Mouse (Mus musculus): Measurements from ENCODE around the gene Fastk.

The Fastk gene

DNA sequence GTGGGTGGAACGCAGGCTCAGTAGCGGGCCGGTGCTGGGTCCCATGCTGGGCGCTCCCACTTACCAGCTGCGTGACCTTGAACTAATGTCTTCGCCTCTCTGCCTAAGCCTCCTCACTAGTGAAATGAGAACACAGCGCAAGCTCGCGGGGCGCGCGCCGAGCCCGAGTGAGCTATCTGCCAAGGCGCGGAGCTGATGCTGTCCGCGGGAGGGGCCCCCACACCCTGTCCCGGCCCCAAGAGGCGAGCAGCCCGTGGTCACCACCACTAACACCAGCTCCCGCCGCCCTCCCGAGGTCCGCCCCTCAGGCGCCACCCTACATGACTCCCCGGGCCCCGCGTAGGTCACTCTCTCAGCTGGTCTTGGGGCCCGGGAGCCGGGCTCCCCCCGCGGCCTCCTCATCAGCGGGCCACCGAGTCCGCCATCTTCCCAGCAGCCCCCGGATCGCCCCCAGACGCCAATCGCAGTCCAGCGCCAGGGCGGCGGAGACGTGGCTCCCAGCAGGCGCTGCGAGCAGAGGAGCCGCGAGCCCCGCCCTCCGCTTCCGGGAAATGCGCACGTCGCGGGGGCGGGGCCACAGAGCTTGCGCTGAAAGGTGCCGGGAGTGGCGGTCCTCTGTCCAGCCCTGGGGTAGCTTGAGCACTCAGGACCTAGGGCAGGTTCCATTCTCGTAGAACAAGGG is at the start of gene Fastk:
Gene Fastk (minus strand): TSS at position 542 of the 682 bp plus-strand sequence.
- peak; percentile 94 to 96 for DNase-seq

DNA sequence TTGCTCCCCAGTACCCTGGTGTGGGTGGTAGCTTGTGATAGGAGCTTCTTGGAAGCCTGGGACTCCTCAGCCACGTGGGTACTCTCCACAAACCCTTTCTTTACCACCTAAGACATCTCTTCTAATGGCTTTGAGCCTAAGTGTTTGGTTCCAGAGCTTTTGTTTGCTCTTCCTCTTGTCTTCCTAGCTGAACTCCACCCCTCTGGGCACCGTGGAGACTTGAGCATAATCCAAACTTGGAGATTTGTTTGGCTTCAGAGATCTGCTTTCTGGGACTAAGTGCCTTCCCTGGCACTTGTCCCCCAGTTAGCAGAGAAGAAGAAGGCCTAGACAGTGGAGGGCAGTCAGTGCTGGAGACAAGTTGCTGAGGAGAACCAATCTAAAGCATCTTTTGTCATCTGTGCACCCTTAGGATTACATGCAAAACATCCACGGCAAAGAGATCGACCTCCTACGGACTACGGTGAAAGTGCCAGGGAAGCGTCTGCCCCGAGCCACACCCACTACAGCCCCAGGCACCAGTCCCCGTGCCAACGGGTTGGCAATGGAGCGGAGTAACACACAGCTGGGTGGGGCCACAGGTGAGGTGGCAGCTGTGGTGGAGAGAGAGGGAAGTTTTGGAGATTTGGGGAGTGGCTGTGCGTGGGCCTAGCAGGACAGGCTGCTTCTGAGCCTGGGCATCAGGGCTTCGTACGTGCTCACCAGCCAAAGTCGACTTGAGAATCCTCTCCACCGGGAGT is 47.6 kb upstream of the Fastk start:
- peak in 1 of 2 experiments; percentile 23 for DNase-seq

DNA sequence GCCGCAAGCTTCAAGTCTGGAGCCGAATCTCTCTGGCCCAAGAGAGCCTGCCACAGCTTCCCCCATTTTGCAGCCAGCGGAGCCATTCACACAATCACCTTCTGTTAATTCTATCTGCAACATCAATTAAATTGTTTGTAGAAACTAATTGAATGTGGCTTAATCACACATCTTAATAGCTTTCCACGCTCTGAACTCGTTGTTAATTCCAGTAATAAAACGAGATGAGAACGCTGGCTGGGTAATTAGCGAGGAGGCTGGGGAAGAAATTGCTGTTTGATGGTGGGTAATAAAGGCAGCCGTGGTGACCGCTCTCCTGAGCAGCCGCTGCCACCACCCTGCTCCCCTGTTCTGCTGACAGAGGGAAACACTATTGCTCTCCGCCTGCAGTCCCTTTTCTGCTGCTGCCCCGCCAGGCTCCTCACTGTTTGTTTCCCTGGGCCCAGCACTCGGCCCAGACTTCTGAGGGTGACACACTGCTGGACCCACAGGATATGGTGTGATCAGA is 45.4 kb upstream of the Fastk start:
- DNase-seq, result no peak

DNA sequence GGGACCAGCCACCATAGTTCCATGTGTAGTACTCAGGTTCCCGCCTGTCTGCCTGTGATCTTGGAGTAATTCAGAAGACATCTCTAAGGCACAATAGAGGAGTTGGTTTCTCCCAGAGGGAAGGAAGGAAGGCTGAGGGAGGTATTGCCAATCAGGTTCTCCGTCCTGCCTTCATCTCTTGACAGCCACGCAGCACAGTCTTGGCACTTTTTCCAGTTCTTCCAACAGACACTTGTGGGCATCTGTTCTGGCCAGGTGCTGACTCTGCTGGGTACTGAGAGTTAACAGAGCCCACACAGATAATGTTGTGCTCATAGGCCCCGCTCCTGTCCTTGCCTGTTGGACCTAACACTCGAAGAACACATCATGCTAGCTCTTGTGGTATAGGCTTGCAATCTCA is 41.7 kb upstream of the Fastk start:
- DNase-seq, result no peak

DNA sequence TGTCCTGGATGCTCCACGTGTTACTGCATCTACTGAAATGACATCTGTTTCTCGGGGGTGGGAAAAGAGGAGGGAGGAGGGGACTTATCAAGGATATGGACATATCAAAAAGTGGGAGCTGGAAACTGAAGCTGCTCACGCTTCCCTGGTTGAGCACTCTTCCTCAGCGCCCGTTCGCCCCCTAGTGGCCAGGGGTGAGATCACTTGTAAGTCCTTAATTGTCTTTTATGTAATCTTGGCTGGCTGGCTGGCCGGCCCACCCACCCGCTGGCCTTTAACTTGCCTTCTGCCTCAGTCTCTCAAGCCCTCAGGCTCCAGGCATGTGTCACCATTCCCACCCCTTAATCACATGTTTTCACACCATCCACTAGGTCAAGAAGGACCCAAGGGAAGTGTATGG is 41.0 kb upstream of the Fastk start:
- DNase-seq, result peak; percentile 83 to 88

DNA sequence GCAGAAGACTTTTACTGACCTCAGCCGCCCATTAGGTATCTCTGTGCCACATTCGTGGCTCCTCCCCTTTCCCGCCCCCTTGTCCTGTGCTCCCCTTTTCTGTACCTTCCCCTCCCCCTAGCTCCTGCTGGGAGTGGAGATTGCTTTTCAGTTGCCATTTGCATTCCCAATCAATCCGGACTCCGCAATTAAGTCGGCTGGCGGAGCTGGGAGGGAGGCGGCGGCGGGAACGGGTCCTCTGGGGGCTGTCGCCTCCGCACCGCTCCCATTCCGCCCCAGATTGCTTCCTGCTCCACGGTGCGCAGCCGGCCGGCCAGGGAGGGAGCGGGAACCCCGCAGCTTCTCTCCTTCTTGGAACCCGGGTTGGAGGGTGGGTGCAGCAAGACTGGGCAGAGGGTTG is 39.9 kb upstream of the Fastk start:
- no peak for DNase-seq

DNA sequence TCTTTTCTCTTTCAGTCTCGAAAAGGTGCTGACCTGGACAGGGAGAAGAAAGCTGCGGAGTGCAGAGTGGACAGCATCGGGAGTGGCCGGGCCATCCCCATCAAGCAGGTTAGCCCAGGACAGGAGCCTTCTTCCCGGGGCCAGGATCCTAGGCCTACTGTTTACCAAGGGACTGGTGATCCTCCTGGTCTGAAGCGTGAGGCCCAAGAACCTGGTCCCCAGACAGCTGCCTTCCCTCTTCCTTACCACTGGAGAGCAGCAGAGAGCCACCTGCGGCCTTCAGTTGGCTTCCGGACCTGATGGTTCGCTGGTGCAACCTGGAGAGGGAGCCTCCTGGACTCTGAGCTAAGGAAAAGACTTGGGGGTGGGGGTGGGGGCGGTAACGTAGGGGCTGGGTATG is 38.2 kb upstream of the Fastk start:
- peak; percentile 74 to 76 for DNase-seq

DNA sequence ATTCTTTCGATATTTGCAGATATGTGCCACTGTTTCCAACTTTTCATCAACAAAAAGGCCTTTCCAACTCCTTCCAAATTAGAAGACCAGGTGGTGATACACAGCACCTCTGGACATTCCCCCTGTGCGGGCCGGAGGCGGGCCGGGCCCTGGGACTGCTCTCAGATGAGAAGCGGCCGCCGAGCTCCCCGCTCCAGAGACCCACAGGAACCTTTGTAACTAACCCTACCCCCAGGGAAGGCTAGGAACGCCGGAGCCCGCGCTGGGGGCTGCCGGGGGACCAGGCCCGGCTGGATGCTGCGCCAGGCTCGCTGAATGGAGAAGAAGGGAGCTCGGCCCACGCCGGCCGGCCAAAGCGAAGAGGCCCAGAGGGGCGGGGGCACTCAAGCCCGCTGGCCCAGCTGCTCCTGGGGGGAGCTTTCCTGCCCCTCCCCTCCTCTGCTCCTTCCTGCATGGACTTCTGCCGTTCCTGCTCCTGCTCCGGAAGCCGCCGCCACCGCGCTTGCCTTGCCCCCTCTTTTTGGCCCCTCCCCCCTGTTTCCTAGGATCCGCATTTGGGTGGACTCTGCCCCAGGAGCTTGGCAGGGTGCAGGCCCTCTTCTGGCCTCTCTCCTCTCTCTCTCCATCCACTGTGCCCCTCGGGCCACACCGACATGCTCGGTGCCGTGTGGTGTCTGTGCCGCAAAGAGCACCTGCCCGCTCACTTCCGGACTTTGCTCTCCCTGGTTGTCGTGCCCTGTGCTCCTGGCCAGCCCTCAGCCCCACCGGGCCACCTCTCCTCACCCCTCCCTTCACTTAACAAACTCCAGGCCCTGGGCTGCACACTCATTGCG is 37.4 kb upstream of the Fastk start:
- no peak for DNase-seq

DNA sequence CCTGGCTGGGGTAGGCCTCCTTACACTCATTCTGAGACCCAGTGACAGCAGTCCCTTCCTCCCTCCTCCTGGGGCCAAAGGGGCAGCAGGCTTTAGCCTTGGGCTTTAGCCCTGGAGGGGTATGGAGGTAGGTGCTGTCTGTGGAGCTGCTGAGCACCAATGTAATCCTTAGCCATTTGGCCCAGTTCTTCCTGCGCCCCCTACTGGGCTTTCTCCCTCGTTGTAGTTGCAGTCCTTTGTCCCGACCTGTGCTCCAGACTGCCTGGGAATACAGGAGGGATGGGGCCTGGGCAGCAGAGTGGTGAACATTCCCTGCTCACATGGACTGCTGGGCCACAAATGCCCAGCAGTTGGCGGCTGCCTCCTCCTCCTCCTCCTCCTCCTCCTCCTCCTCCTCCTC is 36.6 kb upstream of the Fastk start:
- DNase-seq, result peak; percentile 69 to 79

DNA sequence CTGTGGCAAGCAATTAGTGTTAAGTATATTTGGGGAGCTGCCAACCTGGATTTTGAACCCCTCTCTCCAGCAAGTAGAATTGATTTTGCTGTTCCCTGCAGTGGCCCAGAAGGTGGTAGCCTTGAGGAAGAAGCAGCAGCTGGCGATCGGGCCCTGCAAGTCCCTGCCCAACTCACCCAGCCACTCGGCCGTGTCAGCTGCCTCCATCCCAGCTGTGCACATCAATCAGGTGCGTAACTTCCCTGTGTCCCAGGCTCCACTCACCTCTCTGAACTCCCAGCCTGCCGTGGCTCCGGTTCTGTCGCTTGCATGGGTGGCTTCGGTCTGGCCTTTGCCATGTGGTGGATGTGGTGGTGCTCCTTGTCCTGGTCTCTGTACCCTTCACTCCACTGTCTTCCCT is 32.8 kb upstream of the Fastk start:
- DNase-seq, result no peak

DNA sequence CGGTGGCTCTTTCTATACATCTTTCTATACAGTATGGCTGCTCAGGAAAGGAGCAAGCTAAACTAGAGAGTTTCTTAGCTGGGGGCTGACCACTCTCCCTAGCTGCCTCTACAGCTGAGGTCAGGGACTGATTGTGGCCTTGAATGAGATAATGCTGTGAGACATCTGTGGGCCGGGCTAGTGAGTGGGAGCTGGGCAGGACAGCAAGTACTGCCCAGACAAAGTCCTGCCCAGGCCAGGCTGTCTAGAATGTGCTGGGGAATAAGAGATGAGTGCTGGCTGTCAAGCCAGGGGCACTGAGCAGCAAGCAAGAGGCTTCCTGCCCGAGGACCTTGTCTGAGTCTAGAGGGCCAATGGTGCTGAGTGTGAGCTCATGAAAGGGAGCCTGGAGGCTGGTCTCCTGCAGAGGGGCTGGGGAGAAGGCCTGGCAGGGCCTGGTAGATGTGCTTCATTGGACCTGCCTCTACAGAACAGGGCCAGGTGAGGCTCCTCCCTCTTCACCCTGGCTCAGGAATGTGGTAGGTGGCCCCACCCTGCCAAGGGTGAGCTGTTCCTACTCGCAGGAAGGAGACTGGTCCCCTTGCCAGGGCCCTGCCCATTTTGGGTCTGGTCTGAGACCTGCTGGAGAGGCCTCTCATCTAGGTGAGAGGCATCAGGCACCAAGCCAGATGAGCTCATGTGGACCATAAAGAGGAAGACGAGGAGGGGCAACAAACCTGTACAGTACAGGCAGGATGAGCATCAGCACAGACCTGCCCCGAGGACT is 30.6 kb upstream of the Fastk start:
- peak; percentile 85 to 95 for DNase-seq

DNA sequence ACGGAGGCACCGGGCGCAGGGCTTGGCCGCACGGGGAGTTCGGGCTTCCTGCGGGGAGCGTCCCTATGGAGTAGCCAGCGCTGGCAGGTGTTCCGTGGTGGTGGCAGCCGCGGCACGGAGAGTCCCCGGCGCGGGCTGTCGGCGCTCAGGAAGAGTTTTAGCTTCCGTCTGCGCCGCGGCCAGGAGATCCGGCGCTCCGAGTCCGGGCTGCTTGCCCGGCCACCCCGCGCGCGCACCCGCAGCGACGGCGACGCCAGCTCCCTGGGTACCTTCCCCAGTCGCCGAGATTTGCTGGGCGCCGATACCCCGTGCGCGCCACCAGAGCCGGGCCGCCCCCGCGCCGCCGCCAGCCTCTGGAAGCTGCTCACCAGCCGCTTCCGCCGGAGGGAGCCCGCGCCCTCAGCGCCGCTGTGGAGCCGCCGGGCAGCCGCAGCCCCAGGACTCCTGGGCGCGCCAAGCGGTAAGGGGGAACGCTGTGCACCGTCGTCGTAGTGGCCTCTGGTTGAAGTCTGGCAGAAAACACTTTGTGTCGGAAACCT is 29.7 kb upstream of the Fastk start:
- DNase-seq, result peak; percentile 65 to 72

DNA sequence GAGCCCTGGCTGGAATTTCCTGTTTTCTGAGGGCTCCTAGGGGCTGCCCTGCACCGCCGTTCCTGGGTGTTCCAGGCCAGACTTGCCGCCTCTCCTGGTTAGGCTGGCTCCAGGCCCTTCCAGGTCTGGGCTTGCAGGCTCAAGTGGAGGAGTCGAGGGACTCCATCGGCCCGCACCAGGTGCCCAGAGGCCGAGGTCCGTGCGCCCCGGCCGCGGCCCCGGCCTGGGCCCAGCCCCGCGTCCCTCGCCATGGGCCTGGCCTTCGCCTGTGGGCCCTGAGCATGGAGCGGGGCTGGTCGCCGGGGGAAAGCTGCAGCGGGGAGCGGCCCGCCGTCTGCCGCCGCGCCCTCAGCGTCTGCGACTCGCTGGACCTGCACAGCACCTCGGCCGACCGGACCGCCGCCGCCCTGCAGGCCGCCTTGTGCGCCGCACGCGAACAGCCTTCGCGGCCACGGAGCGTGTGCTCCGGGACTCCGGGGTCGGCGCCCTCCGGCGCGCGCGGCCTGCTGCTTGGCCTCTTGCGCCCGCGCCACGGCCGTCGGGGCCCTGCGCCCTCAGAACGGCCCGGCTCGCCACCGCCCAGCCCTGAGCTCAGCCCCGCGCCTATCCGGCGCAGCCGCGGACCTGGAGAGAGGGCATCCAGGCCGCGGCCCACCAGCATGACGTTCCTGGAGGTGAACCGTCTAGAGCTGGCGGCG is 29.1 kb upstream of the Fastk start:
- peak; percentile 74 to 89 for DNase-seq

DNA sequence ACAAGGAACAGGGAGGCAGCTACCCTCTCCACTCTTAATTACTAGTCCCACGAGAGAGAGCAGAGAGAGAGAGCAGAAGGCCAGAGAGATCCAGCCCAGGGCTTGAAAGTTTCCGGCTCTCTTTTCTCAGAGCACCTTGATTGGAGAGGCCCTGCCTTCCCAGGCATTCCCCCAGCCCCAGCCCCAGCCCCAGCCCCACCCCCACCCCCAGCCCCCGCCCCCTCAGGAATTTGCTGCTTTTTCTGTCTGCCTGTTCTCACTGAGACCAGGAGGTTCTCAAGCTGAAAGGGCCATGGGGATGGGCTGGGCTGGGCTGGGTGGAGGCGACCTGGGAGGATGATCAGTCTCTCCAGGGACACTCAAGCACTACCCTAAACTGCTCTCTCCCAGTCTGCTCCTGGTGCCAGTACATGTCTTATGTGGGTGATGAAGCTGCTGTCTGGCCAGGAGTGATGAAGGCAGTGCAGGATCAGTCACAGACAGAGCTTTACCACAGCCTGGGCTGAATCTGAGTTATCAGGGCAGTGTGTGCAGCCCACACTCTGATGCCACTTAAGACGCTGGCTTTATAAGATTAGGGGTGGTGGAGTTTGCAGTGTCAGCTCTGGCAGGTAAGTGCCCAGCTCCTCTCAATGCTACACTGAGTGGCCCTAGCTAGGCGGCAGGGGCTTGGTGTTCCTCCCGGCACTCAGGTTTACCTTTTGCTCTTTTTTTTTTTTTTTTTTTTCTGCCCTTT is 28.0 kb upstream of the Fastk start:
- peak in 1 of 2 experiments; percentile 61 for DNase-seq

DNA sequence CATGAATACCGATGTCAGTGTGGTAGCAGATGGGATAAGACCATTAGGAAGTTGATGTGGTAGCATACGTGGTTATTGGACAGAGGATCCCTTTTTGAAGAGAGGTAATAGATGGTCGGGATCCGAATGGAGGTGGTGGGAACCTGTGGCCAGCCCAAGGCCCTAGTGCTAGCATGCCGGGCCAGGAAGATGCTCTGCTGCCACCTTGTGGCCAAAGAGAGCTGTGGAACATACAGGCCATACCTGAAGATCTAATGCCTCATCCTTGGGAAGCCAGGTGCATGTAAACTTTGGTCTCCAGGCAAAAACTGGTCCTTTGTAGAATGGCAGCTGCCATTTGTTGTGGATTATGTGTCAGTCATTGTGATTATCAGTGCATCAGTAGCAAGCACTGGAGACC is 25.5 kb upstream of the Fastk start:
- DNase-seq, result peak; percentile 67 to 83

DNA sequence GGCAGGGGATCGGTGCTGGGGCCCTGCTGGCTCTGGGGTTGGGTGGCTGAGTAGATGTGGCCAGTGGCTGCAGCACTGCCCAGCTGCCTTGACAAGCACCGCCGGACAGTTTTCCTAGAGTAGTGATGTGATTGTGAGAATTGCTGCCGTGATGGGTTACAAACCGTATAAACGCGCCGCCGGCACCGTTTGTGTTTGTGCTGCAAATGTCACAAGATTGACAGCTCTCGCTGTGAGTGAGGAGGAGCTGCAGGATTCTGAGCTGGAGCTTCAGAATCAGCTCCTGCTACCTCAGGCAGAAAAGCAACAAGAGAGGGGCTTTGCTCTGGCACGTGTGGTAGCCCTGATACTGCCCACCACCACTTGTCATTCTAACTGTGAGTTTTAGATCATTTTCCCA is 21.7 kb upstream of the Fastk start:
- no peak for DNase-seq

DNA sequence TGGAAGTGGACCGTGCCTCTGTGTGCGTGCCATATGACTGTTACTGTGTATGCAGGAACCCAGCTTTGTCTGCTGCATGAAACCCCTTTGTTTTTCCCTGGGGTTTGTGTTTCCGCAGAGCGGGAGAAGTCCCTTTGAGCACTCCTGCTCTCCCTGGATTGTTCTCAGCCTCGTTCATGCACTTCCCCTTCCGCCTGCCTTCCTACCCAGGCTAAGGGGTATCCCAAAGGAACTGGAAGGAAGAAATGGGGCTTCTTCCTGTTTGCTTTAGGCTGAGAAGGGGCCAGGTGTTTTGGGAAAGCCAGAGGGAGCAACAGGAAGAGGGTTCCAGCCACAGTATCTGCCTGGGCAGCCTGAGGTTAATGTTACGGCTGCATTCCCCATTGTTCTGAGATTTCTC is 10.5 kb upstream of the Fastk start:
- no peak for DNase-seq

DNA sequence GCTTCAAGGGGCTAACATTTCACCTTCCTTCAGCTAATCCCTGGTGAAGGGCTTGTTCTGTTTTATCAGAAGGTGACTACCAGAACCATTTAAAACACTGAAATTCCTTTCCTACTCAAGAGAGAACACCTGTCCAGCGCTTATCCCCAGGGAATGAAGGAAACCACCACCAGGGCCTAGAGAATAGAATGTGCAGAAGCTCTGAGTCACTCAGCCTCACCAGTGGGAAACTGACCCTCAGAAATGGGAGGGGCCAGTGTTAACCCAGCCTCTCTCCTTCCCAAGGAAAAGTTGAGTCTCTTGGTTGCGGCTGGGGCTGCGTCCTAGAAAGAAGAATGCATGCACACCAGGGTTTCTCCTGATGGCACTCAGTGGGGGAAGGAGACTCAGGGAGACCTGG is 10.0 kb upstream of the Fastk start:
- DNase-seq, result no peak

DNA sequence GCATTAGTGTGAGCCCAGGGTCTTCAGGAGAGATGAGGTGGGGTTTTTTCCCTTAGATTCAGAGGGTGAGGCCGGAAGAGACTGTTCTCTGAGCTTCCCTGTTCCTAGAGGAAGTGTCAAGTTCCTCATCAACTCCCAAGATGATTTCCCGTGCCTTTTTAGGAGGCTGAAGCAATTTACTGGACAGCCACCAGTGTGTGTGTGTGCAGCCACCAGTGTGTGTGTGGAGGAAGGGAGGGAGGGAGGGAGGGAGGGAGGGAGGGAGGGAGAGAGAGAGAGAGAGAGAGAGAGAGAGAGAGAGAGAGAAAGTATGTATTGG is 8.9 kb upstream of the Fastk start:
- no peak for DNase-seq

DNA sequence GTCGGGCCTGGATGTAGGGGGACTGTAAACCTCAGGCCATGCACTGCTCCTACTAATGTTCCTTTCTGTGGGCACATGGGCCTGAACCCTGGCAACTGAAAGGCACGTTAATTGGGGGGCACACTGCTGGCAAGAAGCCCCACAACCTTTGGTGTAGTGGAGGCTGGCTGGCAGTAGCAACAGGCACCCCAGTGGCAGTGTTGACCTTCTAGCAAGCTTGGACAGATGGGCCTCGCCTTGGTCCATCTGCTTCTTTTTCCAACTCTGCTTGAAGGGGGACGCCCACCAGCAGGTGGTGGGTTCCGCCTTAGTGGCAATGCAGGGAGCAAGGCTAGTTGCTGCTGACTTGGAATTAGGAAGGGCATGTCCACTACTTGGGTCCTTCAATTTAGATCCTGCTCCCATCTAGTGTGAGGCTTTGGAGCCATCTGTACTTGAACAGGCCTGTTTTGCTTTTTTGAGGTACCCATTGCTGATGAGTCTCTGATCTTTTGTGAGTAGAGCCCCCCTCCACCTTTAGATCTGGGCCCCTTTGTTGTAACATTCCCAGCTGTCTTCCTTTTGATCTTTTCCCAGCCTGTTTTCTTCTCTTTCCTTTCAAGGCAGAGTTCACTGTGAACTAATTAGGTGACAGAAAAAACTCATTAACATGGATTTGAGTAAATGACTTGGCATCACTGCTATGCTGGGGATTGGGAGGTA is 8.3 kb upstream of the Fastk start:
- no peak for DNase-seq
